Mouse (Mus musculus): ENCODE measurements around the gene Chmp2a.
A peak's percentile ranks its signal among the peaks of the same experiment; 100 is the strongest.

Gene Chmp2a

GRCm38 (mm10) chr7:13035211-13035855, 726 bp upstream of the Chmp2a start:
- DNase-seq (ENCODE audit: inconsistent ontology term): no peak

GRCm38 (mm10) chr7:13033451-13034147, 1.0 kb downstream of the Chmp2a start:
- DNase-seq (ENCODE audit: inconsistent ontology term): peak; percentile 21

- no peak for DNase-seq (ENCODE audit: inconsistent ontology term)
These were observed 2.1 kb downstream of the Chmp2a start for GRCm38 (mm10) chr7:13032541-13032940.

- no peak for DNase-seq (ENCODE audit: inconsistent ontology term)
These were observed 2.6 kb downstream of the Chmp2a start for GRCm38 (mm10) chr7:13031983-13032382.

- no peak for DNase-seq (ENCODE audit: inconsistent ontology term)
These were observed 3.5 kb downstream of the Chmp2a start for GRCm38 (mm10) chr7:13031069-13031468.

GRCm38 (mm10) chr7:13028986-13029385, 5.6 kb downstream of the Chmp2a start:
- DNase-seq (ENCODE audit: inconsistent ontology term): no peak

GRCm38 (mm10) chr7:13025511-13026112, 9.0 kb downstream of the Chmp2a start:
- DNase-seq (ENCODE audit: inconsistent ontology term): no peak

- DNase-seq (ENCODE audit: inconsistent ontology term): peak; percentile 82
These were observed 9.8 kb downstream of the Chmp2a start for GRCm38 (mm10) chr7:13024805-13025204.

- DNase-seq (ENCODE audit: inconsistent ontology term): peak; percentile 96
These were observed 10.5 kb downstream of the Chmp2a start for GRCm38 (mm10) chr7:13023928-13024731.

GRCm38 (mm10) chr7:13022773-13023535, 11.7 kb downstream of the Chmp2a start:
- DNase-seq (ENCODE audit: inconsistent ontology term): peak; percentile 85

GRCm38 (mm10) chr7:13015217-13015616, 19.4 kb downstream of the Chmp2a start:
- no peak for DNase-seq (ENCODE audit: inconsistent ontology term)

- no peak for DNase-seq (ENCODE audit: inconsistent ontology term)
These were observed 20.2 kb downstream of the Chmp2a start for GRCm38 (mm10) chr7:13014275-13014839.

- DNase-seq (ENCODE audit: inconsistent ontology term): no peak
These were observed 20.9 kb downstream of the Chmp2a start for GRCm38 (mm10) chr7:13013671-13014070.

- peak; percentile 42 for DNase-seq (ENCODE audit: inconsistent ontology term)
These were observed 24.4 kb downstream of the Chmp2a start, which contains the start of gene Zbtb45 for GRCm38 (mm10) chr7:13010005-13010908. TSS of gene Zbtb45 (minus strand) at chr7:13010034.

GRCm38 (mm10) chr7:13009143-13010004, 25.2 kb downstream of the Chmp2a start:
- DNase-seq (ENCODE audit: inconsistent ontology term): peak; percentile 92

GRCm38 (mm10) chr7:13007341-13008092, 27.1 kb downstream of the Chmp2a start:
- DNase-seq (ENCODE audit: inconsistent ontology term): no peak

- DNase-seq (ENCODE audit: inconsistent ontology term): no peak
These were observed 28.1 kb downstream of the Chmp2a start for GRCm38 (mm10) chr7:13006531-13006930.

GRCm38 (mm10) chr7:13006011-13006410, 28.6 kb downstream of the Chmp2a start:
- DNase-seq (ENCODE audit: inconsistent ontology term): no peak

Measured in Muller cell, postnatal 12 days (primary cell).